Mouse (Mus musculus): ENCODE results near the gene Mical2.

GRCm38 (mm10) chr7:112183258-112183841 is 42.3 kb upstream of the Mical2 start:
- TF ChIP-seq CTCF (IDR thresholded peaks at IDR 0.05; ENCODE audit: borderline replicate concordance, insufficient read depth, low read depth, low read length) (peak; percentile 99), POLR2A (IDR thresholded peaks at IDR 0.05; ENCODE audit: borderline replicate concordance, insufficient read depth, low read length) (no peak)
